Mouse (Mus musculus) CH12.LX (cell line): Measurements from ENCODE around the gene Cotl1. TPM values are rescaled to one million over a fixed set of nuclear protein-coding genes. Genes with fewer than 3 reads are reported as not detected.

Experiments used
- DNase-seq: peaks from one replicate; pipeline ENCODE4 v3.0.0-alpha.2; 2013; ENCODE audit errors: extremely low read depth
- H3K27ac ChIP-seq: 2 replicates; pipeline ENCODE4 v1.5.1; 2012; ENCODE audit warnings: low read depth, mild to moderate bottlenecking, control low read depth, moderate library complexity; ENCODE audit not compliant: insufficient read depth
- H3K27me3 ChIP-seq: replicated peaks from 2 replicates; pipeline ENCODE3; 2012; ENCODE audit warnings: inconsistent platforms
- H3K36me3 ChIP-seq, 2 experiments: replicated peaks in 1 of 2; 2 replicates each; pipeline versions ENCODE3 to v1.6.1; 2012; ENCODE audit warnings: inconsistent platforms in 1 of 2, low read length in 1 of 2, mild to moderate bottlenecking in 1 of 2, mixed read lengths in 1 of 2, moderate library complexity in 1 of 2; ENCODE audit not compliant: control insufficient read depth in 1 of 2, insufficient read depth in 1 of 2
- H3K4me1 ChIP-seq, 2 experiments: 2 replicates each; pipeline ENCODE4 v1.6.1; 2012; ENCODE audit warnings: inconsistent platforms in 1 of 2, moderate library complexity in 1 of 2; ENCODE audit not compliant: insufficient read depth in 2 of 2, control insufficient read depth in 1 of 2
- H3K4me2 ChIP-seq: 2 replicates; pipeline ENCODE4 v1.6.1; 2012; ENCODE audit warnings: low read depth, mild to moderate bottlenecking, control low read depth; ENCODE audit not compliant: poor library complexity, insufficient read depth, severe bottlenecking
- H3K4me3 ChIP-seq, 3 experiments: fragments of 150-350 bp in 1 of 3; sonication (generic) in 1 of 3; replicated peaks in 1 of 3; 2 replicates each; pipeline versions ENCODE3 to v1.5.1; 2011 to 2012; ENCODE audit warnings: low read depth in 2 of 3, low read length in 2 of 3, mild to moderate bottlenecking in 2 of 3, moderate library complexity in 2 of 3, control low read depth in 1 of 3, improper control_type of control experiment in 1 of 3, inconsistent platforms in 1 of 3, mixed read lengths in 1 of 3; ENCODE audit not compliant: poor library complexity in 1 of 3
- H3K79me2 ChIP-seq: replicated peaks from 2 replicates; pipeline ENCODE4 v1.6.1; 2012; ENCODE audit warnings: mild to moderate bottlenecking, moderate library complexity; ENCODE audit not compliant: control insufficient read depth, poor library complexity, insufficient read depth, severe bottlenecking; ENCODE audit errors: extremely low read depth
- H3K9ac ChIP-seq: 2 replicates; pipeline ENCODE4 v1.6.1; 2012; ENCODE audit warnings: low read depth, mild to moderate bottlenecking, control low read depth, moderate library complexity; ENCODE audit not compliant: insufficient read depth
- H3K9me3 ChIP-seq: replicated peaks from 2 replicates; pipeline ENCODE3; 2012; ENCODE audit warnings: low read length, inconsistent platforms, mixed read lengths
- CHD1 ChIP-seq: IDR thresholded peaks from 2 replicates; pipeline ENCODE4 v1.6.1; 2012; ENCODE audit warnings: low read depth, low read length, improper control_type of control experiment, inconsistent platforms
- ELF1 ChIP-seq: IDR thresholded peaks from 2 replicates; pipeline ENCODE4 v1.6.1; 2014; ENCODE audit warnings: low read depth, mild to moderate bottlenecking, inconsistent platforms, low read length, improper control_type of control experiment
- EP300 ChIP-seq: IDR thresholded peaks from 2 replicates; pipeline ENCODE4 v1.6.1; 2011; ENCODE audit warnings: low read length, improper control_type of control experiment
- ETS1 ChIP-seq: conservative IDR thresholded peaks from 2 replicates; pipeline ENCODE4 v1.6.1; 2012; ENCODE audit warnings: low read depth, mild to moderate bottlenecking, inconsistent platforms, low read length, improper control_type of control experiment, moderate library complexity
- JUND ChIP-seq: conservative IDR thresholded peaks from 2 replicates; pipeline ENCODE4 v1.6.1; 2011; ENCODE audit warnings: low read depth, low read length, improper control_type of control experiment
- KAT2A ChIP-seq: IDR thresholded peaks from 2 replicates; pipeline ENCODE4 v1.6.1; 2012; ENCODE audit warnings: low read length, improper control_type of control experiment, inconsistent platforms; ENCODE audit not compliant: insufficient replicate concordance
- MAX ChIP-seq: IDR thresholded peaks from 2 replicates; pipeline ENCODE4 v1.6.1; 2011; ENCODE audit warnings: low read length, improper control_type of control experiment
- MXI1 ChIP-seq: IDR thresholded peaks from 2 replicates; pipeline ENCODE4 v1.6.1; 2011; ENCODE audit warnings: mild to moderate bottlenecking, low read depth, low read length, improper control_type of control experiment
- MYC ChIP-seq: IDR thresholded peaks from 2 replicates; pipeline ENCODE4 v1.6.1; 2011; ENCODE audit warnings: low read depth, mild to moderate bottlenecking, improper control_type of control experiment, low read length
- NRF1 ChIP-seq: IDR thresholded peaks from 2 replicates; pipeline ENCODE4 v1.6.1; 2014; ENCODE audit warnings: low read depth, mild to moderate bottlenecking, inconsistent platforms, low read length, improper control_type of control experiment, moderate library complexity
- PAX5 ChIP-seq: IDR thresholded peaks from 2 replicates; pipeline ENCODE4 v1.6.1; 2012; ENCODE audit warnings: low read length, inconsistent platforms, mixed read lengths
- POLR2A ChIP-seq: IDR thresholded peaks from 2 replicates; pipeline ENCODE4 v1.6.1; 2011; ENCODE audit warnings: low read depth, mild to moderate bottlenecking, improper control_type of control experiment, low read length
- POLR2AphosphoS2 ChIP-seq: IDR thresholded peaks from 2 replicates; pipeline ENCODE4 v1.6.1; 2011; ENCODE audit warnings: low read depth, low read length, improper control_type of control experiment
- SMC3 ChIP-seq: IDR thresholded peaks from 2 replicates; pipeline ENCODE4 v1.6.1; 2011; ENCODE audit warnings: low read depth, low read length, improper control_type of control experiment
- TBP ChIP-seq: conservative IDR thresholded peaks from 2 replicates; pipeline ENCODE4 v1.6.1; 2011; ENCODE audit warnings: low read depth, low read length, improper control_type of control experiment
- TCF12 ChIP-seq: IDR thresholded peaks from 2 replicates; pipeline ENCODE4 v1.6.1; 2014; ENCODE audit warnings: low read depth, mild to moderate bottlenecking, inconsistent platforms, low read length, improper control_type of control experiment
- USF1 ChIP-seq: IDR thresholded peaks from 2 replicates; pipeline ENCODE4 v1.6.1; 2014; ENCODE audit warnings: low read depth, mild to moderate bottlenecking, inconsistent platforms, low read length, improper control_type of control experiment
- ZKSCAN1 ChIP-seq: IDR thresholded peaks from 2 replicates; pipeline ENCODE4 v1.6.1; 2012; ENCODE audit warnings: low read depth, inconsistent platforms, low read length, improper control_type of control experiment, borderline replicate concordance
- ZMIZ1 ChIP-seq: IDR thresholded peaks from 2 replicates; pipeline ENCODE4 v1.6.1; 2012; ENCODE audit warnings: low read depth, mild to moderate bottlenecking, inconsistent platforms, low read length, improper control_type of control experiment
- ZNF384 ChIP-seq: IDR thresholded peaks from 2 replicates; pipeline ENCODE4 v1.6.1; 2012; ENCODE audit warnings: low read depth, low read length, improper control_type of control experiment, inconsistent platforms
- dilution Hi-C: fragments of 300-500 bp; cut with MboI; formaldehyde crosslinking; loops from 2 replicates; pipeline ENCODE4 v1.14.3; 2020; ENCODE audit warnings: low sequenced_read_pairs; ENCODE audit not compliant: extremely low pct_unique_long_range_greater_than_20kb, extremely low pct_ligation_motif_present
- in situ Hi-C: fragments of 300-500 bp; cut with MboI; formaldehyde crosslinking; loops from 3 replicates; pipeline ENCODE4 v1.14.3; 2019; ENCODE audit warnings: low sequenced_read_pairs, low pct_ligation_motif_present, low pct_unique_long_range_greater_than_20kb, mixed read lengths
- polyA plus RNA-seq: library from polyadenylated mRNA; unstranded; fragments of >175 nt; gene quantifications from 2 replicates; pipeline ENCODE4 v1.2.1, GENCODE M21; 2012; ENCODE audit warnings: low read depth; ENCODE audit not compliant: insufficient read length
- total RNA-seq, 2 experiments: library from RNA; depleted of rRNA; stranded (reverse); fragments of 300-350 nt in 1 of 2; fragments of >200 nt in 1 of 2; gene quantifications; 2 replicates each; pipeline ENCODE4 v1.2.3; 2012 to 2014

The Cotl1 gene
- total and polyA plus RNA-seq, 3 experiments, result 59.6 to 375 (median 135) TPM

DNA sequence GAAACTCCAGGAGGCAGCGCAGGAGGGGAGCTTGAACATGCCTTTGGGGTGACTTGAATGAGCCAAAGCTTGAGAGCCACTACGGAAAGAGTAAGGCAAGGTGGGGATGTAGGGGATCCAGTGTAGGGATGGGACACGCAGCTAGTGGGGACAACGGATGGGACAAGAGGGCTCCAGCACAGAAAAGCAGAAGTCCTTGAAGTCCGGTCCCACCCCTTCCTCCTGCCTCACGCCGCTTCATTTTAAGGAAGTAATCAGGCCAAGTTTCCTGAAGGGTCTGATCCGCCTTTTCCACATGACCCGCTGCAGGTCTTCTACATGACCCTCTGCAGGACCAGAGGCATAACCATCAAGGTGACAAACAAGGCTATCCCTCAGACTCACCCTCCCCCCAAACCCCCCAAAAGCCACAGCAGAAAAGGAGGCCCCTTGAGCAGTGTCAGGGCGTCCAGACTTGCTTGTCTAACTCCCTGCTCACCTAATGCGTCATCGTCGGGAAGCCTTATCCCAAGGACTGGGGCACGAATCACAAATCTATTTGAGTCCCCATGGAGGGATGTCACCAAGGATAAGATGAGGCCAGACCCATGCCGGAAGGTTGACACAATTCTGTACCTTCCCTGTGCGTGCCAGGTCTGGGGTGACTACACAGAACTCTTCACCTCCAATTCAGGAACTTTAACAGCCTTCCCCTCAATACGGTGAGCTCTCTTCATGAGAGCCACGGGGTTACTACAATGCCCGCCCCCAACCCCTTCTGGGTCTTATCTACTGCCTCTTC lies 14.2 kb downstream of the Cotl1 start:
- Histone ChIP-seq H3K27ac (no peak overlapping the region), H3K9me3 (peaks cover 2% of the 10 kb centered on the region), H3K27me3 (no peaks in the 10 kb centered on the region), H3K4me2 (no peak overlapping the region), H3K79me2 (no peaks in the 10 kb centered on the region), H3K9ac (no peak overlapping the region), H3K4me3 (no peak overlapping the region), H3K36me3 (peaks cover 0 to 65% of the 10 kb centered on the region in 2 experiments), H3K4me1 (peaks cover 22 to 64% of the 10 kb centered on the region in 2 experiments)
- DNase-seq, result no peak
- TF ChIP-seq JUND, result no peak
- dilution Hi-C loops, result no loop called here
- in situ Hi-C loops, result no loop called here

DNA sequence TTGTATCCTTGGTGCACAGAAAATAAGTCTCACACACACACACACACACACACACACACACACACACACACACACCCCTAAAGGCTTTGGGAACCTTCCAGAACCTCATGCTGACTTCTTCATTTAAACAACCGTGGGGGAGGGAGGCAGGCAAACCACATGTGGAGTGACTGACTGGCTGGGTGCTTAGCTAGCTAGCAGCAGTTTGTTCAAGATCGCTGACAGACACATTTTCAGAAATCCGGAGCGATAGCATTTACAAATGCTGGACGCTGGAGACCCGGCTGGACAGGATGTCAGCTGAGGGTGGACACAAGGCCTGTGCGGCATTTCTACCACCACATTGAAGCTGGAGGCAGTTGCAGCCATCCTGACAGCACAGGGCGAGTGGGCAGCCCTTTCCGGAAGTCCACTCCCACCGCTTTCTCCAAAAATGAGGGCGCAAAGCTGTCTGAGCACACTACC lies 15.5 kb downstream of the Cotl1 start:
- no peak for DNase-seq
- Histone ChIP-seq H3K27ac (no peak overlapping the region), H3K27me3 (no peaks in the 10 kb centered on the region), H3K36me3 (peaks cover 0 to 75% of the 10 kb centered on the region in 2 experiments), H3K9me3 (peaks cover 2% of the 10 kb centered on the region), H3K4me3 (no peak overlapping the region), H3K4me2 (no peak overlapping the region), H3K79me2 (no peaks in the 10 kb centered on the region), H3K4me1 (peaks cover 14 to 51% of the 10 kb centered on the region in 2 experiments), H3K9ac (no peak overlapping the region)
- TF ChIP-seq NRF1, result no peak
- no peak for TF ChIP-seq POLR2AphosphoS2
- TF ChIP-seq ZMIZ1, result no peak
- no peak for TF ChIP-seq TBP
- no peak for TF ChIP-seq ELF1
- TF ChIP-seq KAT2A, result no peak
- no peak for TF ChIP-seq MYC
- no peak for TF ChIP-seq MXI1
- no peak for TF ChIP-seq CHD1
- no peak for TF ChIP-seq ETS1
- in situ Hi-C loops, result no loop called here
- dilution Hi-C loops, result no loop called here

DNA sequence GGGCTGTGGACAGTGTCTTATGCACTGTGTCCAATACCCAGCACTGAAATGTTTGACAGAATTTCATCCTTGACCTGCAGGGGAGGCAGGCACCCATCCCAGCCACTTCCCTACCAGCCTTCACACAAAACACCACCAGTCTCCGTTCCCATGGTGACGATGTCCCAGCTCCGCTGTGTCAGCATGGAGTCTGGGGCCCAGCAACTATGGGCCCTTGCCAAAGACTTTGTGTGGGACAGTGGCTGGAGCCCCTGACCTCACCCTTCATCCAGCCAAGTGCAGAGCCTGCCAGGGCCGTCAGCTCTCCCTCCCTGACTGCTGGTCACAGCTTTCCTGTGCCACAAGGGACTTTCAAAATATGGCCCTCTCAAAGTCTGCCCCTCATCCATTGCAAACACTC lies 16.2 kb downstream of the Cotl1 start:
- peaks cover 2% of the 10 kb centered on the region for H3K9me3 ChIP-seq
- H3K36me3 ChIP-seq, result peaks cover 0 to 75% of the 10 kb centered on the region in 2 experiments
- no peak overlapping the region for H3K4me3 ChIP-seq
- H3K9ac ChIP-seq, result no peak overlapping the region
- TF ChIP-seq USF1 (no peak), ZKSCAN1 (no peak), ELF1 (no peak), PAX5 (no peak), ZNF384 (no peak), SMC3 (no peak), NRF1 (no peak), JUND (no peak), EP300 (no peak), MAX (no peak), TCF12 (no peak), KAT2A (no peak), POLR2A (no peak)
- in situ Hi-C loops, result no loop called here
- H3K4me2 ChIP-seq, result no peak overlapping the region
- dilution Hi-C loops, result no loop called here
- peaks cover 14 to 44% of the 10 kb centered on the region in 2 experiments for H3K4me1 ChIP-seq
- H3K27me3 ChIP-seq, result no peaks in the 10 kb centered on the region
- DNase-seq, result no peak
- H3K27ac ChIP-seq, result no peak overlapping the region
- no peaks in the 10 kb centered on the region for H3K79me2 ChIP-seq
